Mouse (Mus musculus) adrenal gland, adult 8-10 months (tissue): ENCODE results near the gene Stpg2. TPM values are rescaled to one million over a fixed set of nuclear protein-coding genes. Genes with fewer than 3 reads are reported as not detected.
A peak's percentile ranks its signal among the peaks of the same experiment; 100 is the strongest.
"Not testable (repeated sequence)": the region's sequence is repeated elsewhere in the genome, so short reads cannot be mapped to it uniquely, and the experiment has no call there.

ENCODE experiments used
- DNase-seq: peaks from one replicate; pipeline ENCODE4 v3.0.0; 2022
- total RNA-seq, 4 experiments: library from RNA; stranded (reverse); gene quantifications; 2 replicates each; pipeline ENCODE4 v1.2.4; 2022

Stpg2 gene
- under 1 TPM in 1 of 4 experiments, not detected in 3; 0.13 TPM for total RNA-seq

DNA sequence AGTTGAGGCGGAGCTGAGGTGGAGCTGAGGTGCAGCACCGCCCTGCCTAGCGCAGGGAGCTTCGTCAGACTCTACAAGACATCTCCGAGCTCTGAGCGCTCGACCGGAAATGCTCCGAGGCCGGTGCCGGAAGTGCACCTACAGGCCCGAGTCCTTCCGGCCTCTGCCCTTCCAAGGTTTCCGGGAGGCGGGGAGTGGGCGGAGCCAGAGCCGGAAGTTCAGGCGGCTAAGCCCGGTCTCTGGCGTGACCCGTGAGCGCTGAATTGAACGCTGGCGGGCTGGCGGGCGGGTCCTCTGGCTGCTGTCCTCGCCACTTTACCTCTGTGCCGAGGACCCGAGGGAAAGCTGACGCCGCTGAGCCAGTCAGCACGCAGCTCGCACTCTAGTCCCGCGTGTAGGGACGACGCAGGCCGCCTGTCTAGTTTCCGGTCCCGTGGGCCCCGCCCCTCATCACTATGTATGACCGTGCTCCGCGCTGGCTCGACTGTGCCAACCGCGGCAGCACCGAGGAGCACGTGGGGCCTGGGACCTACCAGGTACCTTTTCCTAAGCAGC lies at the start of gene Stpg2:
TSS of gene Stpg2 (plus strand) at position 251 of the 555 bp plus-strand sequence.
- DNase-seq = peak; percentile 86

DNA sequence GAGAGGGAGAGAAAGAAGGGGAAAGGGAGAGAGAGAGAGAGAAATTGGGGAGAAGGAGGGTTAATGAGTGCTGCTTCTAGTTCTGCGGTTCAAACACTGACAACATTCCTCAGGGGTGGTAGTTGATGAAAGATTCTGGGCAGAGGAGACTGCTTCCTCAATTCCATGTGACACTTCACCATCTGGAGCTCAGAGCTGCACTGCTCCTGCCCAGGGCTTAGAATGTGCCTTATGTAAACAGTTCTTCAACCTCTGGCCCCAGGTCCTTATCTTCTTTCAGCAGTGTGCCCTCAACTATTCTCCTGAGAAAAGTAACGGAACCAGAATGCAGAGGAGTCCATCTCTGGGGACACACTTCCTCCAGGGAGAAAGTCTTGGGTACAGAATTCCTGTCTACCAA lies 43.3 kb upstream of the Stpg2 start:
- no peak for DNase-seq

DNA sequence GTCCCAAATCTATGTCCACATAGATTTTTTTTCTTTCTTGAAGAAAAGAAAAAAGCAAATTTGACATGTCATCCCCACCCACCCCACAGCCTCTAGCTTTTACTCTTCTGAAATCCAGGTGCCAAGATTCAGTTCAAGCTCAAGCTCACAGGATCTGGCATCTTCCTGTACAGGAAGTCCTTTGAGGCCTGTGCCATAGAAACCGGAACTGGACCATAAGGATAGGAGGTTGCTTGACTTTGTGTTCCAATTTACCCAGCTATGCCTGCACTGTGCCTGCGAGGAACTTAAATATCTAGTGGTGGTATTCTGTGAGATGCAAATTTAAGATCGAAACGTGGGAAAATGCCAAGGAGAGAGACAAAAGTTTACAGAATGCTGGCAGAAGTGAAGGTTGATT lies 42.8 kb upstream of the Stpg2 start:
- DNase-seq = no peak

DNA sequence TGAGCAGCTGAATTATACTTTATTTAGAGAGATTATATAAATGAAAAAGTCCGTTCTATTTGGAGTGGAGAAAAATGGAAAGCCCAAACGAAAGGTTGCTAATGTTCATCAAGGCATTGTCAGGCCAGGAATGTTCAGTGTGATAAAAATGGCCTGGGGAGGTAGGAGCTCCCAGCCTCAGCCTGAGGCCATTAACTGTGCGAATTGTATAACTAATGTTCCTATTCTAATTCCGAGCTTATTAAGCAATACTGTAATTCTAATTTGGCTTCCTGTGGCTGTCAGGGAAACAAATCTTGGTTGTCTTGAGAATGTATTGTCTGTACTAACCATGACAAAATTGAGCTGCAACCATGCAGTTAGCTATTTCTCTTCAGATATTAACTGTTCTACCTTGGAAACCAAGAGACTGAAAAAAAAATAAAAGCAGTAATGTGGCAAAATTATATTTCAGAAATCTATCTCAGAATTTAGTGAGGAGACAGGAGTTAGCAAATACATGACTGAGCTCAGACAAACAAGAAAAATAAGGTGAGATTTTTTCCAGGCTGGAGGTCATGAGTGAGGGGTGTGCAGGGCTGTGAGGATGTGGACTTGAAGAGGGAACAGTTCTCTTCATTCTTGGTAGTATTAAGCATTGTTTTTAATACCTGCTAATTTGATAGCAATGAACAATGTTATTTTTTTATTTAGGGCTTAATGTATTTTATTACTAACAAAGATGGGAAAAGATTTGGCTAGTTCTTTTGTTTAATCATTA lies 36.8 kb upstream of the Stpg2 start:
- no peak for DNase-seq

DNA sequence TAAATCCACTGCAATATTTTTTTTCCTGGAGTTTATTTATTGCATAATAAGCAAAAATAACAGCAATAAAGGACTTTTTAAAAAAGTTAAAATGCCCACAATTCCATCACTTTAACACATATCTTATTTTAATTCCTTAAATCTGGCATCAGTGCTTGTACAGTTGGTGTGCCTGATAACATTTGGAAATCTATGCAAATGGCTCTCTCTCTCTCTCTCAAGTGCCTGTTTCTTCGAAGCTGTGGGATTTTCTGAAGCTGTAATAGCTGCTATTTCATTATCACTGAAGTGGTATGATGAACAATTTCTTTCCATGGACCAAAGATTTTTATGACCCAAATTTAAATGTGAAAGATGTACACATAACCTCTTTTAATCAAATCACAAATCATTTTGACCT lies 35.8 kb upstream of the Stpg2 start:
- DNase-seq = no peak

DNA sequence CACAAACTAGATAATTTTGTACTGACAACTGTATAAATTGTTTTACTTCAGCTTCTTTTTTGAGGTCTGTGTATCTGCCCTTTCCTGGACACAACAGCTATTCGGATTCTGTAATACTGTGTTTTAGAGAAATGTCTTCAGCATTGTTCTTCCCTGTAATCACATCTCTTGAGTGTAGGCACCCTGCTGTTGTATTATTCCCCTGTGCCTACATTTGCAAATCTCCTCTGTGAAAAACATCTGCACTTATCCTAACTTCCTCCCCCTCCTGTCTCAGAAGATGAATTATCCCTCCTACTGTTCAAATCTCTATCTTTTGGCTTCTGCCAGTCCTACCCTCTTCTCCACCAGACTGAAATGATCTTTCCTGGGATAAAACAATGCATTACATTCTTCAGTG lies 28.6 kb upstream of the Stpg2 start:
- no peak for DNase-seq

DNA sequence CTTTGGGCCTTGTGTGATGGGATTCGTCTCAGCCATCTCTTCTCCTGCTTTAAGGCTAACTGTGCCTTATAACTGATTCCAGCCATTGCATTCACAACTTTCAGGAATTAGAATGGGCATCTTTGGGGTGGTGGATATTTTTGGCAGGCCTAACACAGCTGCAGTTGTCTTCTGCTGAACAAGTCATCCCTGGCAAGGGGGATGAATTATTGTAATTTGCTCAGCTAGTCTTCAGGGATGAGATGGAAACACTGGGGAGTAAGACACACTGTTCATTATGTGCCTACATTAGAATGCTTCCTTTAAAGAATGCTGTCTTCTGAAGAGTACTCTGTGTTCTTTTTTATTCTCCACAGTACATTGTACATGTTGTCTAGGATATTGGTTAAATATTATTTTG lies 14.0 kb upstream of the Stpg2 start:
- no peak for DNase-seq

DNA sequence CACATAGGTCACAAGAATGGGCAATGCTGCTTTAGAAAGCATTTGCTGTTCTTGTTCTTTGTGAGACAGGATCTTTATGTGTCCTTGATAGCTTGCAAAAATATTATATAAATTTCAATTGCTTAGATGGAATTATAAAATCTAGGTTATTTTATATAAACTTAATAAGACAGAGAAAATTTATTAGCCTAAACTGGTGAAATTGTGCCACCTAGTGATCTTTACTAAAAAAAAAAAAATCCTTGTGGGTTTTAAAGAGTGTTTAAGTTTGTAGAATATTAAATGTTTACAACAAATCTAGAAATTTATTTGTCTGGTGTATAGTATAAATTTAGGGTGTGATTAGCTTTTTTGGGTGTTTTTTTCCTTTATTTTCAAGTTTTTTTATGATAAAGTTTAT lies 11.6 kb upstream of the Stpg2 start:
- no peak for DNase-seq

DNA sequence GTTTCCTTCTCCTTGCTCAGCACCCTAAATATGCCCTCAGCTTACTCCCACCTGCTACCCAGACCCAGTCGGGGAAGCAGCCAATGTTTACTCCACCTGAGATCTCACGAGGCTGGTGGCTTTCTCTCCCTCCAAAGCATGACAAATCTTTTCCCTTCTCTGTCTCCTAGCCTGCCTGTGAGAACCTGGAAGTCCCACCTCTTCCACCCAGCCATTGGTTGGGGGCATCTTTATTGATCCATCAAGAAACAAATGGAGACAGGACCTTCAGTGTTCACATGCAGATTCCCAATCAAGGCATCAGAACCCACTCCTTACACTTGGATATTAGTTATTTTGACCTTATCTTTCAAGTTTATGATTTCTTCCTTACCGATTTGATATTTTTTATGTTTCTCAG lies 7.1 kb upstream of the Stpg2 start:
- no peak for DNase-seq

DNA sequence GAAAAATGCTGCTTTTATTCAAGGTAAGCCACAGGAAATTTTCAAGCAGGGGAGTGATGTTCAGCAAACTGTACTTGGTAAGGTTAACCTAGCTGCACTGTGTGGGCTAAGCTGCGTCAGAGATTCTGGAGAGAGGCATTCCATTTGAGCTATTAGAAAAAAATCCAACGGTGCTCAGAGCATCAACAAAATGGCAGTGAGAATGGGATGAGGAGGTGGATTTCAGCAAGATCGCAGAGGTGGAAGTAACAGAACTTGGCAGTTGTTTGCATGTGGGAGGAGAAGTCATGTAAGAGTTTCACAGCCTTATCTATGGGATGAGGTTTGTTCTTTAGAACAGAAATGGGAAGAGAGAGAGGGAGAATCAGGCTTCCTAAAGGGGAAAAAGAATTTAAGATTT lies 5.2 kb upstream of the Stpg2 start:
- no peak for DNase-seq

DNA sequence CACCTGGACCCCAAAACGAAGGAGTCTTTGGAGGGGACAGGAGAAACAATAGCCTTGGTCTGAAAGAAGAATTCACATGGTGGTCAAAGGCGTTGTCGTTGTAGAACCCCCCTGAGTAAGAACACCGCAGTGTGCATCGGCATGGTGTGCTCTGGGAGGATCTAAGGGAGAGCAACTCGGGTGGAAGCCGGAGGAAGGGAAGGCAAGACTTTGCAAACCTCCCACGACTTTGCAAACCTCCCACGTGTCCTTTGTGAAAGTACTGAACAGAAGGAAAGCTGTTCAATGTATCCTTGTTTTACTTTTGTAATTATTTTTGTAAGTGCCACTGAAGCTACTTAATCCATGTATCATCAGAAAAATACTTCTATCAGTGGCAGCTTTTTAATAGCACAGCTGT lies 11.5 kb downstream of the Stpg2 start:
- DNase-seq = no peak

DNA sequence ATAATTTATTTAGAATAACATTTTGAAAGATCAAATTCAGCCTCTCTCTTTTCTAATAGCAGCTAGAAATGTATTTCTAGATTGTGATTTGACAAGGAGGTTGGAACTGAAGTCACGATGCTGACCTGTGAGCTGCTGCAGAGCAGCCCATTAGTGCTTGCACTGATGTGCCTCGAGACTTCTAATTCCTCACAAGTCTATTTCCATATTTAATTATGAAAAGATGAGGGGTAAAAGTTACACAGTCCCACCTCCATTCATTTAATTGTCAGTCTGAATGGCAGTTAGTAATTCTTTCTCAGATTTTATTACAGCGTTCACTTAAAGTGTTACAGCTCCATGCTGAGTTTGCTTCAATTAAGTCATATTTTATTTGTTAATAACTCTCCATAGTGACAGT lies 19.6 kb downstream of the Stpg2 start:
- DNase-seq = no peak

DNA sequence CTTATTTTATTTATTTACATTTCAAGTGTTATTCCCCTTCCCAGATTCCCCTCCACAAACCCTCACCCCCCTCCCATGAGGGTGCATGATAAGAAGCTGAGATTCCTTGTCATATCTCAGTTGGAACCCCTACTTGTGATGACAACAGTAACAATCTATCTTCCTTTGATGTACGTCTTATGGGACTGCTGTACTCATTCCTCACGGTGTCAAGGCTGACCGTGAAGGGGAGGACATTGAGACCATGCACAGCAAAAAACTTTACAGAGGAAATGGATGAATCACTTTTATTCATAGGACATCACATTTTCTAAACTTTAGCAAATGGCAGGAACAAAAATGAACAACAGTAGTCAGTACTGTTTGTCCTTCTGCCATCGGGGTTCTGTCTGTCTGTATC lies 21.3 kb downstream of the Stpg2 start:
- peak; percentile 46 for DNase-seq

DNA sequence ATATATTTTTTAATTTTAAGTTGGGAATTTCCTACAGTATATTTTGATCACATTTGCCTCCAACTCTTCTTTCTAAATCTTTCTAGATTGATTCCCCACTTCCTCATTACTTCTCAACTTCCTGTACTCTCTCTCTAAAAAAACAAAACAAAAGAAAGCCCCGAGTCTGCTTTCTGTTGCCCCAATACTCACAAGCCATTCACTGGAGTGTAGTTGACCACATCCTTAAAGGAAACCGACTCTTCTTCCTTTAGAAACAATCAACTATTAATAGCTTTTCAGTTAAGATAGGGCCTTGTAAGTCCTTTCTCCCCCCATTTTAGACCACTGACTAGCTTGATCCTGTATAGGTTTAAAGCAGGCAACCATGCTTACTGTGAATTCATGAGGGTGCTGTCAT lies 39.7 kb downstream of the Stpg2 start:
- DNase-seq = no peak

DNA sequence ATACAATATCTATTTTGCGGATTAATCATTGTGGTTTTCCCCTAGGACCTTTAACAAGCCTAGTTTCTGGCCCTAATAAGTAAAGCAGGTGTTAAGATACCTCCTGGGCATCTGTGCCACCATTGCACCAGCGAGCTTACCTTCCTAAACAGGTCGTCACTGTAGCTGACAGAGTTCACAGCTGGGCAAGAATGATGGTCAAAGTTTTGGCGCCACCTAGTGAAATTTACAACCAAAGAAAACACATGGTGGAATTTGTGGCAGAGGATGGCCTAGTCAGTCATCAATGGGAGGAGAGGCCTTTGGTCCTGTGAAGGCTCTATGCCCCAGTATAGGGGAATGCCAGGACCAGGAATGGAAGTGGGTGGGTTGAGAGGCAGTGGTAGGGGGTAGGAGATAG lies 41.0 kb downstream of the Stpg2 start:
- no peak for DNase-seq

DNA sequence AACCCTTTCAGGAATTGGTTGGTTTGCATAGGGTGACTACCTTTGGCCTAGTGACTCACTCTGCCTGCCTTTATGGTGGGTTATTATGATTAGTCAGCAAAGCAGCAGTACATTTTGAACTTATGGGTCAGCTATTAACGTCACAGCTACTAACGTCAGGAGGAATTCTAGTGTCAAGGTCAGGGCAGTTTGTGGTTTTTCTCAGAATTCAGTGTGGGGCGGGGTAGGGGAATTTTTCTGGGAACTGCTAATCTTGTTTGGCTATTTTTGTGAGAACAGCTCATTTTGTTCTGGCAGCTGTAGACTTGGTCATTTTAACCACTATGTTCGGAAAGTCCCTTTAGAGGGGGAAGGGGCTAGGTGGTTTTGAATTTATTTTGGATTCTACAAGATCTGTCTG lies 56.9 kb downstream of the Stpg2 start:
- DNase-seq = not testable (repeated sequence)

DNA sequence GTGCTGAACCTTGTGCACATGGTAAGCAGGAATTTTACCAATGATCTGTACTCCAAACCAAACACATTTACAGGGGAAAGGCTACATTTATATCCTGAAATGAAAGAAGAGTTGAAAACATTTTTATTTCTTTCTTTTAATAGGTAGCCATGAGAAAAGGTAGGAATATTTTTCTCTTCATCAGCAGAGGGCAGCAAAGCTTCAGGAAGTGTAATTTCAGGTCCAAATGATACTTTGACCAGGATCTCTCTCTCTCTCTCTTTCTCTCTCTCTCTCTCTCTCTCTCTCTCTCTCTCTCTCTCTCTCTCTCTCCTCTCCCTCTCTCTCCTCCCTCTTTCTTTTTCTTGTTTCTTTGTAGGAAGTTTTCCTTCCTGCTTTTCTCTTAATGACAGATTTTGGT lies 92.4 kb downstream of the Stpg2 start:
- DNase-seq = no peak

DNA sequence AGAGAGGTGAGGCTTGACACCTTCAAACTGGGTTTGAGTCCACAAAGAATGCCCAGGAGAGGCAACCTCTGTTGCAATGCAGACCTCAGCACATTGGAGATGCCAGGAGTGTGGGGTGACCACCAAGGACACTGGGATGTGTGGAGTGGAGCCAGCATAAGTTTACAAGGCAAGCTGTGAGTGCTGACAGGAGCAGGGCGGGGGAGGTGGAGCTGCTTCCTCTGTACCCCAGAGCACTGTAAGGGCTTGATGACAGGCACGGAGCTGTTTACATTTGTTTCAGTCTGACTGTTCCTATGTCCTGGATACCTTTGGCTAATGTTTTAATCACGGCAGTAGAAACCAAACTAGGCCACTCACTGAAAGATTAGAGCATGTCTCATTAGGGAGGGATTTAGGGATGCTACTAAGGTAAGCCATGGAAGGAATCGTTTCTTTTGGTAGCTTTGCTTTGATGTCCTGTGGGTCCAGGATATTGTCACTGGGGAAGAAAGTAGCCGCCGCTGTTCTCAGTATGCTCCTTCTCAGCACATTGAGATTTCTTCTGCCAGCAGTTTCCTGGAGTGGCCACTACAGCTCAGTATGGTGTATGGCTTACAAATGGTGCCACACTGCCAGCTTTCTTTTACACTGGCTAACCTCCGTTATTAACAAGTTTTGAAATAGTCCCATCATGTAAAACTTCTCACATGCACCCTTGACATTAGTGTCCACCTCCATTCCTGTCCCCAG lies 102.8 kb downstream of the Stpg2 start:
- DNase-seq = no peak

DNA sequence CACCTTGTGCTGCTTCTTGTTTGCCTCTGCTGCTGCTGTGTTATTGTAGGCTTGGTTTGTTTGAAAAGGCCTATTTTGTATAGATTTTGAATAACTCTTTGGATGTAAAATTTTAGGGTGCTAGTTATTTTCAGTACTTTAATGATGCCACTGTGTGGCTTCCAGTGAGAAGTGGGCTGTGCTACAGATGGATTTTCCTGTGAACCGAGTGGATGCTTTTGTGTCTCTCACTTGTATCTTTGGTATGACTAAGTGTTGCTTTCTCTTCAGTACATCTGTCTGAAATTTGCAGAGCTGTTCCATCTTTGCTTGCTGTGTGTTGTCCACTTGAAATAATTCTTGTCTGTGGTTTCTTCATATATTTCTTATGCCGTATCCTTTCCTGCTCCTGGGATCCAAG lies 106.2 kb downstream of the Stpg2 start:
- no peak for DNase-seq

DNA sequence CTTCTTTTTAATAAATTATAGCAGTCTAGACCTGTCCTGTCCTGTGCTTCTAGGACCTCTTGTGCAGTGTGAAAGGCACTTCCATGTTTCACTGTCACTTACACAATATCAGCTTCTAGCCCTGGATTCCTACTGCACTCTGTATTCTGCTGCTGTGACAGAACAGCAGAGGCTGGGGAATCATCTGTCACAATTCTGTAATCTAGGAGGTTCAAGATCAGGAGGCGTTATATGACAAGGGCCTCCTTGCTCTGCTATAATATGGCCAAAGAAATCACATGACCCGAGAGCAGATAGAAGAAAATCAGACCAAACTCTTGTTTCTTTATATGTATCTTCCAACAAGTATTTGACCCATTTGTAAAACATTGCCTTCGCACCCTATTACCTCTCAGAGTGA lies 175.0 kb downstream of the Stpg2 start:
- no peak for DNase-seq

DNA sequence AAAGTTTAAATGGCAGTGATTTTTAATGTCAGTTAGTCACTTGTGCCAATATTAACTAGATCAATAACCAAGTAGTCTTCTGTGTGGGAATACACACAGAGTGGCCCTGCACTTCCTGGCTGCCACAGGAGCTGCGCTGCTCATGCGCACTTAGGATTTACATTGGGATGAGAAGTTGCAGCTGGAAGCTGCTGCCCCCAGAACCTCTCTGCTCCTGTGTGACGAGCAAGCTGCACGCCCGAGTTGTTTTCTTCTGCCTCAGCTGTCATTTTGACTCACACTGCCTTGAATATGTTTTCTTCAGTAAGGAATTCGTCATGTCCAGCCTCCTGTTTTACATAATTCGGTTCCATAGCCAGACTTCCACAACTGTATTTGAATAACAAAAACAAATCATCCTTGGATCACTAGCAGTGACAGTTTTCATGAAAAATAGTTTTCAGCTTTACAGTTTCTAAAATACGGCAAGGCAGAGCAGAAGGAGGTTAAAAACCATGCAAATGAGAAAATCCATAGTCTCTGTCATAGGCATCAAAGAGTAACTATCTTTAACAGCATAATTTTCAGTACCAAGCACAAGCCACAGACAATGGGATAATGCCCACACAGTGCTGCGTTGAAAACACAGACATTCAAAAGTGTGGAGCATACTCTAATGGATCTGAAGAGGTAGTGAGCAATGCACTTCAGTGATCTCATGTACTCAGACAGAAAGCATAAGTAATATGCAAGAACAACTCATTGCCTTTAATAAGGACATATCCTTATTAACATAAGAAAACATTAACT lies 191.8 kb downstream of the Stpg2 start:
- DNase-seq = no peak

DNA sequence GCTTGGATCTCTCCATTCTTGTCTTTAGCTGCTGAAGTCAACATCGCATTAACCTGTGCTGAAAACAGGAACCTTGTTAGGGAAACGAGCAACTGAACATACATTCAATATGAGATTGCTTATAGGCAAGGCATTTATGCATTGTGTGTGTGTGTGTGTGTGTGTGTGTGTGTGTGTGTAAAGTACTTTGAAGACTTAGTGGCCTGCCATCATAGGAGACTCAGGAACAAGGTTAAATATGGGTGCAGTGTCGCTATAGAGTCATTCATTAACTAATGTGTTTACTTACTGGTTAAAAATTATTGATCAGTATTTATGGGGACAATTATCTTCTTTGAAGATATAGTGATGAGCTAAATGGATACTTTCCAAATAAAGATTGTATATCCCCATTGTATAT lies 199.2 kb downstream of the Stpg2 start:
- no peak for DNase-seq

DNA sequence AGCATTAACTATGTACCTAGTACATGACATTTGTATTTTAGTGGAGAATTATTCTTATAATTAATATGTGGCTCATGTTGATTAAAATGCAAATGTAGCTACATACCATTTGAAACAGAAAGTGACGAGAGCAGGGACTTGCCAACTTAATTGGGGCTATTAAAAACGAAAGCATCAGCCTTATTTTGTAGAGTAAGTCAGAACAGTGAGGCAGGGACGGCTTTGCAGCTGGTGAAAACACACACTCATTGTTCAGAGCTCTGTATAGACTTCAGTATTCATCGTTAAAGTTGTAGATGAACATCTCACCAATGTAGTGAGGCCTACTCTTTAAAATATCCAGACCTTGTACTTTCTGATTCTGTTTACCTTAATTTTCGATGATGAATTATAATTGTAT lies 213.6 kb downstream of the Stpg2 start:
- DNase-seq = no peak
